Mouse (Mus musculus): ENCODE results near the gene Mmel1. TPM values are rescaled to one million over a fixed set of nuclear protein-coding genes. Genes with fewer than 3 reads are reported as not detected.

Mmel1 gene
- polyA plus RNA-seq, 1 experiment from 2014 or later, result 0.62 TPM

GRCm38 (mm10) chr4:154870721-154871120, 1.3 kb downstream of the Mmel1 start:
- no peak for DNase-seq (ENCODE audit: low spot score)
- Histone ChIP-seq H3K27me3 (ENCODE audit: insufficient read depth, poor library complexity, severe bottlenecking) (peaks cover 62% of the 10 kb centered on the region), H3K4me3 (no peak overlapping the region), H3K4me1 (peaks cover 9% of the 10 kb centered on the region), H3K36me3 (no peaks in the 10 kb centered on the region), H3K9me3 (no peaks in the 10 kb centered on the region), H3K27ac (no peak overlapping the region)
- WGBS, result 70% methylated on average over 4 of the region's 4 CpGs

- H3K27ac ChIP-seq, result no peak overlapping the region
- H3K36me3 ChIP-seq, result no peaks in the 10 kb centered on the region
- DNase-seq (ENCODE audit: low spot score), result no peak
- WGBS, result 2% methylated on average over 13 of the region's 13 CpGs
- peak overlapping the region; percentile 24; the same call in 1 of the 2 replicates for H3K4me3 ChIP-seq
- H3K9me3 ChIP-seq, result no peaks in the 10 kb centered on the region
- peaks cover 9% of the 10 kb centered on the region for H3K4me1 ChIP-seq
- H3K27me3 ChIP-seq (ENCODE audit: insufficient read depth, poor library complexity, severe bottlenecking), result peaks cover 57% of the 10 kb centered on the region
These were observed 2.4 kb downstream of the Mmel1 start for GRCm38 (mm10) chr4:154871757-154872251.

- Histone ChIP-seq H3K9me3 (no peaks in the 10 kb centered on the region), H3K4me3 (no peak overlapping the region), H3K36me3 (no peaks in the 10 kb centered on the region), H3K27ac (no peak overlapping the region), H3K4me1 (peaks cover 11% of the 10 kb centered on the region), H3K27me3 (ENCODE audit: insufficient read depth, poor library complexity, severe bottlenecking) (peaks cover 46% of the 10 kb centered on the region)
- WGBS, result 76% methylated on average over 6 of the region's 6 CpGs
- DNase-seq (ENCODE audit: low spot score), result no peak
These were observed 3.8 kb downstream of the Mmel1 start for GRCm38 (mm10) chr4:154873186-154873585.

- Histone ChIP-seq H3K27ac (peak overlapping the region; percentile 91), H3K4me3 (peak overlapping the region; percentile 59), H3K27me3 (ENCODE audit: insufficient read depth, poor library complexity, severe bottlenecking) (peaks cover 17% of the 10 kb centered on the region; the same call in 1 of the 2 replicates), H3K9me3 (no peaks in the 10 kb centered on the region), H3K4me1 (peaks cover 25% of the 10 kb centered on the region), H3K36me3 (no peaks in the 10 kb centered on the region)
- peak; percentile 97 for DNase-seq (ENCODE audit: low spot score)
- WGBS, result 7% methylated on average over 18 of the region's 18 CpGs
These were observed 8.6 kb downstream of the Mmel1 start for GRCm38 (mm10) chr4:154877864-154878548.

GRCm38 (mm10) chr4:154880730-154881129, 11.3 kb downstream of the Mmel1 start:
- WGBS, result 54% methylated on average over 6 of the region's 6 CpGs
- no peak overlapping the region for H3K4me3 ChIP-seq
- H3K36me3 ChIP-seq, result no peaks in the 10 kb centered on the region
- peak overlapping the region; percentile 24; the same call in 1 of the 2 replicates for H3K27ac ChIP-seq
- H3K4me1 ChIP-seq, result peaks cover 25% of the 10 kb centered on the region
- H3K9me3 ChIP-seq, result no peaks in the 10 kb centered on the region
- H3K27me3 ChIP-seq (ENCODE audit: insufficient read depth, poor library complexity, severe bottlenecking), result peaks cover 30% of the 10 kb centered on the region; the same call in 1 of the 2 replicates
- no peak for DNase-seq (ENCODE audit: low spot score)

DNA sequence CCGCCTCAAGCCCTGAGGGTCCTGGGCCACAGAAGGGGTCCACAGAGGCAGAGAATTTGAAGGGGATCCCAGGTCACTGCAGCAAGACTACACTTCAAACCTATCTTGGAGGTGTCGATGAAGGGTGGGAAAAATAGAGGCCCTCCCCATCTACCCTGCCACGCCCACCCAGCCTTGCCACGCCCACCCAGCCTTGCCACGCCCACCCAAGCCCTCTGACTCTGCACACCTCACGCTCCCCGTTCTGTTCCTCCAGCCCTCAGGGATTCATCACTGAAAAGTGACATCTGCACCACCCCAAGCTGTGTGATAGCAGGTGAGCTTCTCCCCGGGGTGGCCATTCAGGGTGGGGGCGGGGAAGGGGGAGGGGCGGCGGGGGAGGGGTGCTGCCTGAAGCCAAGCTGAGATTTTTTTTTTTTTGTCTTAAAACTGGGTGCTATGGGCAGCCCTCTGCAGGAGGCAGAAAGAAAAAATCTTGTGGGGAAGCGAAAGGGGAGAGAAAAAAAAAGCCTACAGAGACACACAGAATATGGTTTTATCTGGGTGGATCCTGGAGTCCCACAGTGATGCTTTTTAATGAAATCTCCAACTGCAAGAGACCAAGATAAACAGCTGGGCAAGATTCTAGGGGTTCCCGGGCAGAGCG, 12.8 kb downstream of the Mmel1 start:
- Histone ChIP-seq H3K27me3 (ENCODE audit: insufficient read depth, poor library complexity, severe bottlenecking) (peaks cover 35% of the 10 kb centered on the region; the same call in 1 of the 2 replicates), H3K36me3 (no peaks in the 10 kb centered on the region), H3K27ac (0 out of 2 replicates have a peak overlapping the region, but pooled peaks have one; percentile 24), H3K9me3 (no peaks in the 10 kb centered on the region), H3K4me1 (peaks cover 30% of the 10 kb centered on the region), H3K4me3 (no peak overlapping the region)
- no peak for DNase-seq (ENCODE audit: low spot score)
- WGBS, result 25% methylated on average over 14 of the region's 14 CpGs

DNA sequence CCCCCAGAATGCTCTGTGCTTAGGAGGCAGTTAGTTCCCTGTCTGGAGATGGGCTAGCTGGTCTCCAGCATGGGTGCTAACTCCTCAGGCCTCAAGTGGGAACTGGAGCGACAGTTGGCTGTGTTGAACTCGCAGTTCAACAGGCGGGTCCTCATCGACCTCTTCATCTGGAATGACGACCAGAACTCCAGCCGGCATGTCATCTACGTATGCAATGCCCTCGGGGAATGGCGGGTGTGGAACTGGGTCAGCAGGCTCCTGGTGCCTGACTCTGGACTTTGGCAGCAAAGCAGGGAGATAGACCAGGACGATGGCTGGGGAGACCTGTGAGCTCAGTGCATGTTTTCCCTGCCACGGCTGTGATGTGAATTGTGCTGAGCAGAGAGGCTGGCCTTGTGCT, 16.0 kb downstream of the Mmel1 start:
- peaks cover 50% of the 10 kb centered on the region; the same call in 1 of the 2 replicates for H3K27me3 ChIP-seq (ENCODE audit: insufficient read depth, poor library complexity, severe bottlenecking)
- no peak for DNase-seq (ENCODE audit: low spot score)
- H3K36me3 ChIP-seq, result no peaks in the 10 kb centered on the region
- 80% methylated on average over 11 of the region's 11 CpGs for WGBS
- no peaks in the 10 kb centered on the region for H3K9me3 ChIP-seq
- H3K4me3 ChIP-seq, result no peak overlapping the region
- no peak overlapping the region for H3K27ac ChIP-seq
- peaks cover 18% of the 10 kb centered on the region for H3K4me1 ChIP-seq

- DNase-seq (ENCODE audit: low spot score), result no peak
- 62% methylated on average over 13 of the region's 13 CpGs for WGBS
These were observed 17.6 kb downstream of the Mmel1 start for GRCm38 (mm10) chr4:154886876-154887592.

DNA sequence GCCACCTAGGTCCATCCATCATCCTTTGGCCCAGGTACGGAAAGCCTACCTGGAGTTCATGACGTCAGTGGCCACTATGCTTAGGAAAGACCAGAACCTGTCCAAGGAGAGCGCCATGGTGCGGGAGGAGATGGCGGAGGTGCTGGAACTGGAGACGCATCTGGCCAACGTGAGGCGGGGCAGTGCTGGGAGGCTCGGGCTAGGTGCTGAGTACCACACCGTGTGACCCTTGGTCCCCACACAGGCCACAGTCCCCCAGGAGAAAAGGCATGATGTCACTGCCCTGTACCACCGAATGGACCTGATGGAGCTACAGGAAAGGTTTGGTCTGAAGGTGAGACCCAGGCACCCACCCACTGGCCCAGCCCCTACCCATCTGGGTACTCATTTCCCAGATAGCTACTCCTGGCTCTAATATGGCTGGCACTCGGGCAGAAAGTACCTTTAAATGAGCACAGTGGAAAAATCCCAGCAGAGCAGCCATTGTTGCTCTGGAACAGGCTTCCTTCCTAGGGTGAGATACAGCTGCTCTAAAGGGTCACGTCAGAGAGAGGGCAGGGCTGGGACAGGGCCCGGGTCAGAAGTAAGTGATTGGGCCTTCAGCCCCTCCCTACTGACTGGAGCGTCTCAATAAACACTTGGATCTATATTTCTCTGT, 18.3 kb downstream of the Mmel1 start:
- H3K36me3 ChIP-seq, result no peaks in the 10 kb centered on the region
- no peaks in the 10 kb centered on the region for H3K9me3 ChIP-seq
- DNase-seq (ENCODE audit: low spot score), result no peak
- 78% methylated on average over 15 of the region's 15 CpGs for WGBS
- peaks cover 57% of the 10 kb centered on the region for H3K27me3 ChIP-seq (ENCODE audit: insufficient read depth, poor library complexity, severe bottlenecking)
- H3K4me3 ChIP-seq, result no peak overlapping the region
- peaks cover 7% of the 10 kb centered on the region; the same call in 1 of the 2 replicates for H3K4me1 ChIP-seq
- H3K27ac ChIP-seq, result no peak overlapping the region

More at GRCm38 (mm10) chr4:154886876-154887592, 17.6 kb downstream of the Mmel1 start:
- H3K9me3 ChIP-seq, result no peaks in the 10 kb centered on the region
- peaks cover 58% of the 10 kb centered on the region for H3K27me3 ChIP-seq (ENCODE audit: insufficient read depth, poor library complexity, severe bottlenecking)
- H3K36me3 ChIP-seq, result no peaks in the 10 kb centered on the region
- 0 out of 2 replicates have a peak overlapping the region, but pooled peaks have one; percentile 4 for H3K27ac ChIP-seq
- H3K4me3 ChIP-seq, result no peak overlapping the region
- H3K4me1 ChIP-seq, result peaks cover 7% of the 10 kb centered on the region; the same call in 1 of the 2 replicates

- H3K27ac ChIP-seq, result no peak overlapping the region
- 79% methylated on average over 14 of the region's 14 CpGs for WGBS
- H3K27me3 ChIP-seq (ENCODE audit: insufficient read depth, poor library complexity, severe bottlenecking), result peaks cover 65% of the 10 kb centered on the region
- no peak for DNase-seq (ENCODE audit: low spot score)
- no peaks in the 10 kb centered on the region for H3K36me3 ChIP-seq
- no peak overlapping the region for H3K4me3 ChIP-seq
- H3K9me3 ChIP-seq, result no peaks in the 10 kb centered on the region
- H3K4me1 ChIP-seq, result peaks cover 7% of the 10 kb centered on the region; the same call in 1 of the 2 replicates
These were observed 21.5 kb downstream of the Mmel1 start for GRCm38 (mm10) chr4:154890887-154891286.

DNA sequence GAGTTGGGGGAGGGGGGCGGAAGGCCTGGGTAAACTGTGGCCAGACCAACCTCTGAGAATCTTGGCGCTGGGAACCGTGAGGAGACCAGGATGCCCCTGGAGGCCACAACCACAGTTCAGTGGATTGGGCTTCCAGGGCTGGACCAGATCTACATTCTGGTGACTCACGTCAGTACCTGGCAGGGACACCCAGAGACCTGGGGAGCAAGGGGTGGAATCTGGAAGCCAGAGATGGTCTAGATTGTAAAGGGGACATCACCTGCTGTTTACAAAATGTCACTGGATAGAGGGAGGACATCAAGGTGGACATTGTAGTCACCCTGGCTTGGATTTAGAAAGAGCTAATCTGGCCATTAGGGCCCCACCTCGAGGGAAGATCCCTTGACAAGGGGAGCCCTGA, 26.2 kb downstream of the Mmel1 start:
- Histone ChIP-seq H3K36me3 (no peaks in the 10 kb centered on the region), H3K4me1 (peaks cover 13% of the 10 kb centered on the region), H3K27me3 (ENCODE audit: insufficient read depth, poor library complexity, severe bottlenecking) (peaks cover 73% of the 10 kb centered on the region), H3K9me3 (no peaks in the 10 kb centered on the region), H3K27ac (no peak overlapping the region), H3K4me3 (no peak overlapping the region)
- 75% methylated on average over 5 of the region's 5 CpGs for WGBS
- no peak for DNase-seq (ENCODE audit: low spot score)
